Mouse (Mus musculus) limb, embryonic 14.5 days (tissue): ENCODE data around the gene Smyd3. TPM values are rescaled to one million over a fixed set of nuclear protein-coding genes. Genes with fewer than 3 reads are reported as not detected.

Experiments used
- ATAC-seq: fragments of 200-750 bp; cut with Nextera tagmentation; 2 replicates; pipeline ENCODE4 v1.8.0; 2017; ENCODE audit warnings: low read depth, moderate number of reproducible peaks, moderate TSS enrichment; ENCODE audit not compliant: low FRiP score
- DNase-seq: peaks from one replicate; pipeline ENCODE4 v3.0.0-alpha.2; 2015; ENCODE audit warnings: low spot score
- H3K27ac ChIP-seq: fragments of 300-500 bp; sonication (generic); replicated peaks from 2 replicates; pipeline ENCODE4 v1.5.1; 2014; ENCODE audit warnings: low read depth, mild to moderate bottlenecking, low read length, moderate library complexity, mixed read lengths
- H3K27me3 ChIP-seq: fragments of 300-500 bp; sonication (generic); 2 replicates; pipeline ENCODE4 v1.6.1; 2014; ENCODE audit warnings: low read length, mixed read lengths; ENCODE audit not compliant: control insufficient read depth, insufficient read depth
- H3K36me3 ChIP-seq: fragments of 300-500 bp; sonication (generic); 2 replicates; pipeline ENCODE4 v1.6.1; 2014; ENCODE audit warnings: mild to moderate bottlenecking, low read length, moderate library complexity, mixed read lengths; ENCODE audit not compliant: control insufficient read depth, insufficient read depth
- H3K4me1 ChIP-seq: fragments of 300-500 bp; sonication (generic); 2 replicates; pipeline ENCODE4 v1.6.1; 2014; ENCODE audit warnings: antibody characterized with exemption, low read length, mixed read lengths; ENCODE audit not compliant: control insufficient read depth, insufficient read depth
- H3K4me2 ChIP-seq: fragments of 300-500 bp; sonication (generic); replicated peaks from 2 replicates; pipeline ENCODE4 v1.6.1; 2014; ENCODE audit warnings: low read depth, mild to moderate bottlenecking, low read length, moderate library complexity; ENCODE audit not compliant: severe bottlenecking
- H3K4me3 ChIP-seq: fragments of 300-500 bp; sonication (generic); replicated peaks from 2 replicates; pipeline ENCODE4 v1.5.1; 2014; ENCODE audit warnings: low read length
- H3K9ac ChIP-seq: fragments of 300-500 bp; sonication (generic); 2 replicates; pipeline ENCODE4 v1.6.1; 2014; ENCODE audit warnings: mild to moderate bottlenecking, low read depth, low read length, moderate library complexity; ENCODE audit not compliant: severe bottlenecking
- H3K9me3 ChIP-seq: fragments of 300-500 bp; sonication (generic); 2 replicates; pipeline ENCODE4 v1.6.1; 2016; ENCODE audit warnings: low read length; ENCODE audit not compliant: control insufficient read depth
- POLR2A ChIP-seq: fragments of 200-500 bp; IDR thresholded peaks from 2 replicates; pipeline ENCODE4 v1.8.0; 2012; ENCODE audit warnings: inconsistent platforms, mild to moderate bottlenecking, moderate library complexity, borderline replicate concordance; ENCODE audit not compliant: insufficient read depth, insufficient read length; ENCODE audit errors: extremely low read depth
- WGBS: fragments of 180-500 bp; shearing (Covaris S2); extraction: QIAGEN DNeasy Blood & Tissue Kit; methylation state at CpG from one replicate; pipeline ENCODE4 v1.1.7; 2014; 5-methylcytosine and 5-hydroxymethylcytosine counted together
- polyA plus RNA-seq, 2 experiments: library from polyadenylated mRNA; depleted of rRNA in 1 of 2; stranded (reverse) in 1 of 2; unstranded in 1 of 2; fragments of >200 nt; fragmentation: Nextera tagmentation in 1 of 2; extraction: Ambion mirVana in 1 of 2; gene quantifications; 2 replicates each; pipeline versions ENCODE4 v1.2.1 to v1.2.3; 2012 to 2014

Smyd3 gene
- polyA plus RNA-seq, 2 experiments = 9.8 to 21.5 TPM

GRCm38 (mm10) chr1:179443835-179444234, 74.0 kb downstream of the Smyd3 start:
- Histone ChIP-seq H3K4me1 (peaks cover 13% of the 10 kb centered on the region), H3K27me3 (no peaks in the 10 kb centered on the region), H3K4me3 (no peak overlapping the region), H3K27ac (no peak overlapping the region), H3K36me3 (no peaks in the 10 kb centered on the region), H3K9me3 (no peaks in the 10 kb centered on the region), H3K9ac (no peak overlapping the region), H3K4me2 (no peak overlapping the region)
- 74% methylated on average over 13 of the region's 13 CpGs for WGBS
- ATAC-seq = no peak
- TF ChIP-seq POLR2A = no peak
- DNase-seq = no peak

GRCm38 (mm10) chr1:179443423-179443822, 74.4 kb downstream of the Smyd3 start:
- H3K27ac ChIP-seq = no peak overlapping the region
- no peak overlapping the region for H3K9ac ChIP-seq
- H3K4me3 ChIP-seq = no peak overlapping the region
- no peak for TF ChIP-seq POLR2A
- no peaks in the 10 kb centered on the region for H3K9me3 ChIP-seq
- no peak overlapping the region for H3K4me2 ChIP-seq
- H3K4me1 ChIP-seq = peaks cover 13% of the 10 kb centered on the region
- no peaks in the 10 kb centered on the region for H3K36me3 ChIP-seq
- no peaks in the 10 kb centered on the region for H3K27me3 ChIP-seq
- WGBS = 40% methylated on average over 8 of the region's 8 CpGs
- ATAC-seq (no peak), DNase-seq (no peak)

DNA sequence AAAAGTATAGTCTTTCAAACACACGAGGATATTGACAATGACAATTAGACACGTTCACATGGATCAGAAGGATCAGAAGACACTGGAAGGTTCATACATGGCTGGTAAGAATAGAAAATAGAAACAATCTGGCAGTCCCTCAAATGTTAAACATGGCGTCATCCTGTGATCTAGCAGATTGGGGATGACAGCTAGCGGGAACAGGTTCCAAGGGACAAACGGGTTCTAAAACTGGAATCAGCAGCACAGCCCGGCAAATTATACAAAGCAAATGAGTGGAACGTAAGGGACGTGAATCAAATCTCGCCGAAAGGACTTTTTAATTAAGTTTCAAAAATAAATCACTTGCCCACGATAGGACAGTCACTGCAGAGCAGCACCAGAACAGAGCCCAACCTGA, 81.2 kb downstream of the Smyd3 start:
- H3K4me2 ChIP-seq = no peak overlapping the region
- TF ChIP-seq POLR2A = no peak
- H3K4me3 ChIP-seq = no peak overlapping the region
- no peaks in the 10 kb centered on the region for H3K4me1 ChIP-seq
- H3K9ac ChIP-seq = no peak overlapping the region
- H3K9me3 ChIP-seq = no peaks in the 10 kb centered on the region
- DNase-seq (no peak), ATAC-seq (no peak)
- H3K36me3 ChIP-seq = no peaks in the 10 kb centered on the region
- H3K27me3 ChIP-seq = no peaks in the 10 kb centered on the region
- WGBS = 77% methylated on average over 11 of the region's 11 CpGs
- H3K27ac ChIP-seq = no peak overlapping the region

DNA sequence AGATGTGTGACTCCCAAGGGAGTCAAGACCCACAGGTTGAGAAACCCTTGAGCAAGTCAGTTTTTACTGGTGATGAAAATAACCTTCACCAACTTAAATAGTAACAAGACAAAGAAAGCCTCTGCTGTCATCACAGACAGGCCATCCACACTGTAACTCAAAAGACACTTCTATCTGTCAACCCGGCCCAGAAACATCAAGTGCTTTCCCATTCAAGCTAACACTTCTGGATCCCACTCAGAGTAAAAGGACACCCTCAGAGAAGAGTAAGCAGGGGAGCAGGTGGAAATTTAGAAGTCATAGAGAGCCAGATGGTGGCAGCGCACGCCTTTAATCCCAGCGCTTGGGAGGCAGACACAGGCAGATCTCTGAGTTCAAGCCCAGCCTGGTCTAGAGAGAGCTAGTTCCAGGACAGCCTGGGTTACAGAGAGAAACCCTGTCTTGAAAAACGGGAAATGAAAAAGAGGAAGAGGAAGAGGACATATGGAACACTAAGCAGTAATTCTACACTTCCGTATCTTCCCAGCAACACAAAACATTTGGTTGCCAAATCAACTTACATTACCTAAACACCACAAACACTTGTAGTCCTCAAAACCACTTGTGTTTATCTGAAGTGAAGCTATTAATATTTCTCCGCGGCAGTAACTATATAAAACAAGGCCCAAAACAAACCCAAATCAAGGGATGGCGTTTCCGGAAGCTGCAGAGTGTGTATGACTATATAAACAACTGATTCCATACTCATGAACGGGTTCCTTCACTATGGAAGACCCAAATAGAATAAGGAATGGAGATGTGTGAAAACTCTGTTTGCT, 83.2 kb downstream of the Smyd3 start:
- WGBS = 93% methylated on average over 11 of the region's 11 CpGs
- ATAC-seq = no peak

GRCm38 (mm10) chr1:179433828-179434227, 84.0 kb downstream of the Smyd3 start:
- no peak for TF ChIP-seq POLR2A
- no peaks in the 10 kb centered on the region for H3K4me1 ChIP-seq
- no peaks in the 10 kb centered on the region for H3K36me3 ChIP-seq
- H3K4me3 ChIP-seq = no peak overlapping the region
- no peak overlapping the region for H3K9ac ChIP-seq
- H3K4me2 ChIP-seq = no peak overlapping the region
- H3K27ac ChIP-seq = no peak overlapping the region
- 82% methylated on average over 7 of the region's 7 CpGs for WGBS
- no peaks in the 10 kb centered on the region for H3K9me3 ChIP-seq
- DNase-seq (no peak), ATAC-seq (no peak)
- H3K27me3 ChIP-seq = no peaks in the 10 kb centered on the region

More for the DNA sequence above, 83.2 kb downstream of the Smyd3 start:
- TF ChIP-seq POLR2A = no peak
- no peaks in the 10 kb centered on the region for H3K27me3 ChIP-seq
- no peak for DNase-seq
- no peak overlapping the region for H3K4me2 ChIP-seq
- H3K4me1 ChIP-seq = no peaks in the 10 kb centered on the region
- H3K9ac ChIP-seq = no peak overlapping the region
- no peak overlapping the region for H3K27ac ChIP-seq
- H3K9me3 ChIP-seq = no peaks in the 10 kb centered on the region
- no peak overlapping the region for H3K4me3 ChIP-seq
- no peaks in the 10 kb centered on the region for H3K36me3 ChIP-seq
